18 mouse cellular contexts compared by ENCODE assay signal in genomic region chr10:3567821-3568220, GRCm38 (mm10). TPM values are rescaled to one million over a fixed set of nuclear protein-coding genes. Genes with fewer than 3 reads are reported as not detected.
A peak's percentile ranks its signal among the peaks of the same experiment; 100 is the strongest.
DNase-seq lines count a peak whose midpoint lies in the region; ATAC-seq and TF ChIP-seq lines count a peak whose summit lies in the region.
"Had no signal": no experiment of that assay in that cellular context is flagged by ENCODE, and none has a peak within 500 bp of the region (broad histone marks: within the 10 kb centered on the region; RNA-seq: fewer than 3 reads in every experiment).

No protein-coding gene starts in this region.

- no peaks in the 10 kb centered on the region for H3K4me1 ChIP-seq in heart, postnatal 0 days (ENCODE audit: control insufficient read depth, insufficient read depth)
- H3K4me1 ChIP-seq in lung, embryonic 14.5 days (ENCODE audit: insufficient read depth): no peaks in the 10 kb centered on the region
- H3K4me1 ChIP-seq in embryonic facial prominence, embryonic 10.5 days: peaks cover 17% of the 10 kb centered on the region
- H3K4me1 ChIP-seq: neural tube, embryonic 12.5 days had no signal

- H3K36me3 ChIP-seq in heart, postnatal 0 days (replicated peaks; ENCODE audit: control insufficient read depth, insufficient read depth, low read length): no peaks in the 10 kb centered on the region
- no peaks in the 10 kb centered on the region for H3K36me3 ChIP-seq in lung, embryonic 14.5 days (ENCODE audit: insufficient read depth)
- H3K36me3 ChIP-seq in embryonic facial prominence, embryonic 10.5 days (replicated peaks): no peaks in the 10 kb centered on the region
- H3K36me3 ChIP-seq: limb, embryonic 15.5 days; neural tube, embryonic 12.5 days had no signal

- WGBS in heart, postnatal 0 days: 69% methylated on average over 6 of the region's 6 CpGs
- 70% methylated on average over 6 of the region's 6 CpGs for WGBS in lung, embryonic 14.5 days
- 72% methylated on average over 6 of the region's 6 CpGs for WGBS in embryonic facial prominence, embryonic 10.5 days

- H3K27ac ChIP-seq in heart, postnatal 0 days (ENCODE audit: low read depth): no peak overlapping the region
- H3K27ac ChIP-seq in lung, embryonic 14.5 days (ENCODE audit: low read depth): no peak overlapping the region
- H3K27ac ChIP-seq in embryonic facial prominence, embryonic 10.5 days (replicated peaks): no peak overlapping the region
- H3K27ac ChIP-seq: limb, embryonic 15.5 days; neural tube, embryonic 12.5 days had no signal

- no peak overlapping the region for H3K4me3 ChIP-seq in heart, postnatal 0 days (ENCODE audit: low read depth, low read length)
- H3K4me3 ChIP-seq in lung, embryonic 14.5 days (ENCODE audit: low read depth, low read length): no peak overlapping the region
- H3K4me3 ChIP-seq in embryonic facial prominence, embryonic 10.5 days: no peak overlapping the region
- H3K4me3 ChIP-seq: limb, embryonic 15.5 days; neural tube, embryonic 12.5 days had no signal

- no peak overlapping the region for H3K9ac ChIP-seq in heart, postnatal 0 days (replicated peaks; ENCODE audit: low read depth, low read length)
- no peak overlapping the region for H3K9ac ChIP-seq in lung, embryonic 14.5 days
- H3K9ac ChIP-seq: limb, embryonic 15.5 days; neural tube, embryonic 12.5 days had no signal

- TF ChIP-seq EP300 in heart, postnatal 0 days (IDR thresholded peaks at IDR 0.05; ENCODE audit: low read depth): no peak

- no peaks in the 10 kb centered on the region for H3K9me3 ChIP-seq in heart, postnatal 0 days (replicated peaks; ENCODE audit: control insufficient read depth, low read length)
- H3K9me3 ChIP-seq in lung, embryonic 14.5 days (ENCODE audit: low read depth, low read length): no peaks in the 10 kb centered on the region
- no peaks in the 10 kb centered on the region for H3K9me3 ChIP-seq in embryonic facial prominence, embryonic 10.5 days
- H3K9me3 ChIP-seq: limb, embryonic 15.5 days; neural tube, embryonic 12.5 days had no signal

- ATAC-seq in heart, postnatal 0 days (ENCODE audit: insufficient read depth, low read depth): no peak
- no peak for ATAC-seq in lung, embryonic 14.5 days (ENCODE audit: insufficient read depth)
- ATAC-seq: activated CD4-positive, CD25-positive, alpha-beta regulatory T cell, adult 4 months had no signal

- H3K27me3 ChIP-seq in heart, postnatal 0 days (ENCODE audit: control insufficient read depth, insufficient read depth, low read length): no peaks in the 10 kb centered on the region
- H3K27me3 ChIP-seq in lung, embryonic 14.5 days (ENCODE audit: insufficient read depth, low read length): no peaks in the 10 kb centered on the region
- H3K27me3 ChIP-seq in embryonic facial prominence, embryonic 10.5 days (replicated peaks; ENCODE audit: low read depth, poor library complexity, severe bottlenecking): no peaks in the 10 kb centered on the region
- H3K27me3 ChIP-seq: limb, embryonic 15.5 days; neural tube, embryonic 12.5 days had no signal

- TF ChIP-seq CTCF in heart, postnatal 0 days (IDR thresholded peaks at IDR 0.05; ENCODE audit: low read depth): peak; percentile 5; the same call in 1 of the 2 replicates
- peak; percentile 49 for TF ChIP-seq CTCF in lung, embryonic 14.5 days (IDR thresholded peaks at IDR 0.05; ENCODE audit: low read depth)

- intact Hi-C loops in heart, postnatal 36 days (cut with DNase I): no loop called here

- no peak overlapping the region for H3K4me2 ChIP-seq in heart, postnatal 0 days (ENCODE audit: low read depth, low read length)
- no peak overlapping the region for H3K4me2 ChIP-seq in lung, embryonic 14.5 days
- H3K4me2 ChIP-seq: limb, embryonic 15.5 days; midbrain, embryonic 11.5 days; neural tube, embryonic 12.5 days had no signal

- no peak for DNase-seq in heart, postnatal 0 days (ENCODE audit: low spot score)
- no peak for DNase-seq in heart, postnatal 36 days
- no peak for DNase-seq in lung, embryonic 14.5 days
- no peak for DNase-seq in lung, postnatal 10 days
- DNase-seq in ES-CJ7 (ENCODE audit: low read depth, low spot score): peak; percentile 61
- peak; percentile 20 for DNase-seq in embryonic facial prominence, embryonic 10.5 days (ENCODE audit: low spot score)
- DNase-seq in T-cell, adult 2 months (ENCODE audit: low spot score): no peak
- DNase-seq in urinary bladder, adult 2 months (ENCODE audit: low spot score): no peak
- DNase-seq: cerebellum, adult 11 months; heart, postnatal 14 days; kidney, adult 18-20 months had no signal

RNA-seq across cellular contexts. Expression of gene Iyd, which starts 27.8 kb away (rescaled TPM):
- total RNA-seq in heart, postnatal 0 days (2014; rRNA removed; ENCODE audit: low replicate concordance): 0.15 TPM in 1 of 2 replicates, not detected in the other
- polyA plus RNA-seq in heart, postnatal 0 days (2015; fragmentation: Nextera tagmentation; extraction: Ambion mirVana): 0.43 and 0.71 TPM in 2 replicates
- total RNA-seq in heart, postnatal 36 days (2021): not detected
- polyA plus RNA-seq in lung, embryonic 14.5 days (2014; fragmentation: Nextera tagmentation; extraction: Ambion mirVana): 0.67 and 0.85 TPM in 2 replicates
- not detected in 2 replicates for polyA plus RNA-seq in embryonic facial prominence, embryonic 10.5 days (2016; fragmentation: Nextera tagmentation; extraction: Ambion mirVana)
- 0.10 and 0.26 TPM in 2 replicates for polyA plus RNA-seq in urinary bladder, adult 2 months (2012; rRNA removed)
- total RNA-seq: left cerebral cortex, adult 18-20 months had no signal
- polyA plus RNA-seq: activated CD4-positive, CD25-positive, alpha-beta regulatory T cell, adult 4 months; C2C12; forebrain, embryonic 11.5 days; midbrain, embryonic 11.5 days; neural tube, embryonic 12.5 days had no signal

Comparison
In these comparisons a context has a peak if more than half of its experiments do, and no peak if none do; other contexts are left out.
1. DNase-seq: peak in ES-CJ7 (single experiment) and embryonic facial prominence, embryonic 10.5 days (single experiment); none in heart, postnatal 0 days (single experiment), heart, postnatal 36 days (0 of 2), lung, embryonic 14.5 days (single experiment), lung, postnatal 10 days (single experiment), T-cell, adult 2 months (single experiment) and urinary bladder, adult 2 months (single experiment).